Mouse (Mus musculus) embryonic facial prominence, embryonic 13.5 days (tissue): ENCODE results near the gene Tex11. TPM values are rescaled to one million over a fixed set of nuclear protein-coding genes. Genes with fewer than 3 reads are reported as not detected.

ENCODE experiments used
- polyA plus RNA-seq: library from polyadenylated mRNA; unstranded; fragments of >200 nt; fragmentation: Nextera tagmentation; extraction: Ambion mirVana; gene quantifications from 2 replicates; pipeline ENCODE4 v1.2.1, GENCODE M21; 2015

The Tex11 gene
- polyA plus RNA-seq, 1 experiment from 2014 or later = 0.24 TPM

Other genes with a start within 250 kb of the Tex11 start
- 1.6 TPM in 2 replicates for gene Slc7a3, start 26.4 kb upstream of the Tex11 start, polyA plus RNA-seq
- gene Snx12, start 162.9 kb upstream of the Tex11 start, polyA plus RNA-seq = 56.2 and 57.4 TPM in 2 replicates
- gene Foxo4, start 194.9 kb upstream of the Tex11 start, polyA plus RNA-seq = 2.9 and 3.4 TPM in 2 replicates
- not detected in 2 replicates for gene Gm614, start 204.3 kb upstream of the Tex11 start, polyA plus RNA-seq
- gene Il2rg, start 208.6 kb upstream of the Tex11 start, polyA plus RNA-seq = 6.7 and 7.6 TPM in 2 replicates
- gene Gm20489, start 209.4 kb upstream of the Tex11 start, polyA plus RNA-seq = not detected in 2 replicates
- 33.2 and 39.2 TPM in 2 replicates for gene Med12, start 214.4 kb upstream of the Tex11 start, polyA plus RNA-seq
- gene Nlgn3, start 239.5 kb upstream of the Tex11 start, polyA plus RNA-seq = 14.2 and 20.8 TPM in 2 replicates